Mouse (Mus musculus): ENCODE data around the gene Rapgef4. TPM values are rescaled to one million over a fixed set of nuclear protein-coding genes. Genes with fewer than 3 reads are reported as not detected.

Gene Rapgef4
- polyA plus RNA-seq, 1 experiment from 2014 or later: 3.6 TPM

- ATAC-seq (replicated peaks; ENCODE audit: low FRiP score, low TSS enrichment, low read depth) (no peak), DNase-seq (ENCODE audit: low spot score) (no peak)
- Histone ChIP-seq H3K4me1 (replicated peaks; ENCODE audit: control insufficient read depth, insufficient read depth, low read length) (0 out of 2 replicates have a peak, but pooled peaks cover 11% of the 10 kb centered on the region), H3K9me3 (ENCODE audit: control insufficient read depth, low read length) (no peaks in the 10 kb centered on the region), H3K36me3 (ENCODE audit: control insufficient read depth, insufficient read depth, low read length) (no peaks in the 10 kb centered on the region), H3K27ac (ENCODE audit: low read depth) (no peak overlapping the region), H3K4me3 (ENCODE audit: low read depth, low read length) (peak overlapping the region; percentile 20; the same call in 1 of the 2 replicates), H3K9ac (ENCODE audit: low read length) (no peak overlapping the region), H3K27me3 (replicated peaks; ENCODE audit: control insufficient read depth, insufficient read depth, low read length) (no peaks in the 10 kb centered on the region), H3K4me2 (ENCODE audit: low read length) (peak overlapping the region; percentile 22; the same call in 1 of the 2 replicates)
- WGBS: 48% methylated on average over 14 of the region's 14 CpGs
Observed at GRCm38 (mm10) chr2:72241714-72242472, 260.9 kb downstream of the Rapgef4 start.

- DNase-seq (ENCODE audit: low spot score): no peak
- ATAC-seq (replicated peaks; ENCODE audit: low FRiP score, low TSS enrichment, low read depth): no peak
- H3K9me3 ChIP-seq (ENCODE audit: control insufficient read depth, low read length): no peaks in the 10 kb centered on the region
- H3K4me1 ChIP-seq (replicated peaks; ENCODE audit: control insufficient read depth, insufficient read depth, low read length): 0 out of 2 replicates have a peak, but pooled peaks cover 11% of the 10 kb centered on the region
- 53% methylated on average over 12 of the region's 12 CpGs for WGBS
- no peak overlapping the region for H3K4me2 ChIP-seq (ENCODE audit: low read length)
- no peaks in the 10 kb centered on the region for H3K27me3 ChIP-seq (replicated peaks; ENCODE audit: control insufficient read depth, insufficient read depth, low read length)
- H3K36me3 ChIP-seq (ENCODE audit: control insufficient read depth, insufficient read depth, low read length): no peaks in the 10 kb centered on the region
- H3K4me3 ChIP-seq (ENCODE audit: low read depth, low read length): no peak overlapping the region
- no peak overlapping the region for H3K27ac ChIP-seq (ENCODE audit: low read depth)
- H3K9ac ChIP-seq (ENCODE audit: low read length): no peak overlapping the region
Observed at GRCm38 (mm10) chr2:72242910-72243675, 262.1 kb downstream of the Rapgef4 start.

GRCm38 (mm10) chr2:72245631-72246030 lies 264.6 kb downstream of the Rapgef4 start:
- Histone ChIP-seq H3K9ac (ENCODE audit: low read length) (no peak overlapping the region), H3K9me3 (ENCODE audit: control insufficient read depth, low read length) (no peaks in the 10 kb centered on the region), H3K27ac (ENCODE audit: low read depth) (no peak overlapping the region), H3K4me3 (ENCODE audit: low read depth, low read length) (no peak overlapping the region), H3K4me2 (ENCODE audit: low read length) (no peak overlapping the region), H3K4me1 (replicated peaks; ENCODE audit: control insufficient read depth, insufficient read depth, low read length) (0 out of 2 replicates have a peak, but pooled peaks cover 11% of the 10 kb centered on the region), H3K36me3 (ENCODE audit: control insufficient read depth, insufficient read depth, low read length) (no peaks in the 10 kb centered on the region), H3K27me3 (replicated peaks; ENCODE audit: control insufficient read depth, insufficient read depth, low read length) (no peaks in the 10 kb centered on the region)
- WGBS: 68% methylated on average over 4 of the region's 4 CpGs
- DNase-seq (ENCODE audit: low spot score): no peak
- ATAC-seq (replicated peaks; ENCODE audit: low FRiP score, low TSS enrichment, low read depth): no peak

GRCm38 (mm10) chr2:72246376-72246775 lies 265.3 kb downstream of the Rapgef4 start:
- ATAC-seq (replicated peaks; ENCODE audit: low FRiP score, low TSS enrichment, low read depth): no peak
- DNase-seq (ENCODE audit: low spot score): no peak
- H3K36me3 ChIP-seq (ENCODE audit: control insufficient read depth, insufficient read depth, low read length): no peaks in the 10 kb centered on the region
- no peak overlapping the region for H3K4me3 ChIP-seq (ENCODE audit: low read depth, low read length)
- WGBS: 90% methylated on average over 11 of the region's 11 CpGs
- no peak overlapping the region for H3K9ac ChIP-seq (ENCODE audit: low read length)
- no peak overlapping the region for H3K27ac ChIP-seq (ENCODE audit: low read depth)
- H3K9me3 ChIP-seq (ENCODE audit: control insufficient read depth, low read length): no peaks in the 10 kb centered on the region
- no peaks in the 10 kb centered on the region for H3K27me3 ChIP-seq (replicated peaks; ENCODE audit: control insufficient read depth, insufficient read depth, low read length)
- 0 out of 2 replicates have a peak, but pooled peaks cover 11% of the 10 kb centered on the region for H3K4me1 ChIP-seq (replicated peaks; ENCODE audit: control insufficient read depth, insufficient read depth, low read length)
- H3K4me2 ChIP-seq (ENCODE audit: low read length): no peak overlapping the region

- 0 out of 2 replicates have a peak, but pooled peaks cover 6% of the 10 kb centered on the region for H3K4me1 ChIP-seq (replicated peaks; ENCODE audit: control insufficient read depth, insufficient read depth, low read length)
- H3K4me3 ChIP-seq (ENCODE audit: low read depth, low read length): no peak overlapping the region
- ATAC-seq (replicated peaks; ENCODE audit: low FRiP score, low TSS enrichment, low read depth): no peak
- H3K4me2 ChIP-seq (ENCODE audit: low read length): no peak overlapping the region
- H3K27me3 ChIP-seq (replicated peaks; ENCODE audit: control insufficient read depth, insufficient read depth, low read length): no peaks in the 10 kb centered on the region
- no peak overlapping the region for H3K9ac ChIP-seq (ENCODE audit: low read length)
- DNase-seq (ENCODE audit: low spot score): no peak
- WGBS: 90% methylated on average over 6 of the region's 6 CpGs
- H3K27ac ChIP-seq (ENCODE audit: low read depth): no peak overlapping the region
- no peaks in the 10 kb centered on the region for H3K9me3 ChIP-seq (ENCODE audit: control insufficient read depth, low read length)
- no peaks in the 10 kb centered on the region for H3K36me3 ChIP-seq (ENCODE audit: control insufficient read depth, insufficient read depth, low read length)
Observed at GRCm38 (mm10) chr2:72247819-72248218, 266.8 kb downstream of the Rapgef4 start.

- no peak for ATAC-seq (replicated peaks; ENCODE audit: low FRiP score, low TSS enrichment, low read depth)
- Histone ChIP-seq H3K9ac (ENCODE audit: low read length) (no peak overlapping the region), H3K9me3 (ENCODE audit: control insufficient read depth, low read length) (no peaks in the 10 kb centered on the region), H3K4me3 (ENCODE audit: low read depth, low read length) (no peak overlapping the region), H3K27ac (ENCODE audit: low read depth) (no peak overlapping the region), H3K4me1 (replicated peaks; ENCODE audit: control insufficient read depth, insufficient read depth, low read length) (peaks cover 9% of the 10 kb centered on the region; the same call in 1 of the 2 replicates), H3K27me3 (replicated peaks; ENCODE audit: control insufficient read depth, insufficient read depth, low read length) (no peaks in the 10 kb centered on the region), H3K36me3 (ENCODE audit: control insufficient read depth, insufficient read depth, low read length) (no peaks in the 10 kb centered on the region), H3K4me2 (ENCODE audit: low read length) (no peak overlapping the region)
- WGBS: 71% methylated on average over 18 of the region's 18 CpGs
- no peak for DNase-seq (ENCODE audit: low spot score)
Observed at GRCm38 (mm10) chr2:72252510-72253505, 271.8 kb downstream of the Rapgef4 start.

GRCm38 (mm10) chr2:72253882-72254281 lies 272.8 kb downstream of the Rapgef4 start:
- ATAC-seq (replicated peaks; ENCODE audit: low FRiP score, low TSS enrichment, low read depth) (no peak), DNase-seq (ENCODE audit: low spot score) (no peak)
- Histone ChIP-seq H3K36me3 (ENCODE audit: control insufficient read depth, insufficient read depth, low read length) (no peaks in the 10 kb centered on the region), H3K9ac (ENCODE audit: low read length) (no peak overlapping the region), H3K27ac (ENCODE audit: low read depth) (no peak overlapping the region), H3K4me3 (ENCODE audit: low read depth, low read length) (no peak overlapping the region), H3K9me3 (ENCODE audit: control insufficient read depth, low read length) (no peaks in the 10 kb centered on the region), H3K27me3 (replicated peaks; ENCODE audit: control insufficient read depth, insufficient read depth, low read length) (no peaks in the 10 kb centered on the region), H3K4me2 (ENCODE audit: low read length) (no peak overlapping the region), H3K4me1 (replicated peaks; ENCODE audit: control insufficient read depth, insufficient read depth, low read length) (peaks cover 9% of the 10 kb centered on the region; the same call in 1 of the 2 replicates)
- WGBS: 59% methylated on average over 4 of the region's 4 CpGs
